In genomic region chr15:37011316-37011715, GRCm38 (mm10) we compare ENCODE assay signal across 24 mouse cellular contexts. TPM values are rescaled to one million over a fixed set of nuclear protein-coding genes. Genes with fewer than 3 reads are reported as not detected.
DNase-seq lines count a peak whose midpoint lies in the region; ATAC-seq and TF ChIP-seq lines count a peak whose summit lies in the region.
"Had no signal": no experiment of that assay in that cellular context is flagged by ENCODE, and none has a peak within 500 bp of the region (broad histone marks: within the 10 kb centered on the region; RNA-seq: fewer than 3 reads in every experiment).

No protein-coding gene starts in this region.

- peak; percentile 55; the same call in 1 of the 2 replicates for TF ChIP-seq EP300 in ES-Bruce4 (IDR thresholded peaks at IDR 0.05; ENCODE audit: insufficient read depth, low read depth, low read length)

- no peak for TF ChIP-seq POLR2A in ES-Bruce4 (IDR thresholded peaks at IDR 0.05; ENCODE audit: insufficient read depth, low read length)

- H3K27ac ChIP-seq in ES-Bruce4 (ENCODE audit: insufficient read depth, low read length) (no peak overlapping the region), ES-E14 (ENCODE audit: insufficient read depth, low read depth, low read length, poor library complexity, severe bottlenecking) (0 out of 2 replicates have a peak overlapping the region, but pooled peaks have one; percentile 63)
- H3K27ac ChIP-seq: embryonic facial prominence, embryonic 10.5 days; embryonic facial prominence, embryonic 12.5 days; forebrain, embryonic 13.5 days; forebrain, embryonic 15.5 days had no signal

- H3K9me3 ChIP-seq in ES-Bruce4 (replicated peaks; ENCODE audit: control insufficient read depth, insufficient read depth, low read length, poor library complexity, severe bottlenecking), result no peaks in the 10 kb centered on the region
- H3K9me3 ChIP-seq in ES-E14 (ENCODE audit: control insufficient read depth, insufficient read depth, low read depth, low read length), result no peaks in the 10 kb centered on the region
- H3K9me3 ChIP-seq: embryonic facial prominence, embryonic 10.5 days; embryonic facial prominence, embryonic 12.5 days; forebrain, embryonic 13.5 days; forebrain, embryonic 15.5 days had no signal

- DNase-seq in embryo, embryonic 11 days, result peak; percentile 9
- DNase-seq in embryo, embryonic 10.5 days (ENCODE audit: low spot score), result no peak
- no peak for DNase-seq in ES-E14 (ENCODE audit: low read depth, low spot score)
- peak; percentile 90 for DNase-seq in ZHBTc4 (ENCODE audit: low read depth, low spot score)
- no peak for DNase-seq in heart, adult 8-10 months (ENCODE audit: low spot score)
- DNase-seq in gastrocnemius, postnatal 4 days (ENCODE audit: low spot score in 2 of 2), result no peak
- DNase-seq: adrenal gland, adult 8-10 months; adrenal gland, postnatal 14 days; adrenal gland, postnatal 36 days; B cell, adult 2 months; cerebellum, adult 11-12 months; cerebellum, adult 2 months; cerebellum, adult 9-10 months; cerebellum, postnatal 10 days; cerebellum, postnatal 25 days; forebrain, postnatal 0 days had no signal

- H3K36me3 ChIP-seq in ES-Bruce4 (ENCODE audit: control insufficient read depth, insufficient read depth, low read length, poor library complexity, severe bottlenecking) (no peaks in the 10 kb centered on the region), ES-E14 (ENCODE audit: control insufficient read depth, insufficient read depth, low read length, poor library complexity, severe bottlenecking) (no peaks in the 10 kb centered on the region)
- H3K36me3 ChIP-seq: embryonic facial prominence, embryonic 10.5 days; embryonic facial prominence, embryonic 12.5 days; forebrain, embryonic 15.5 days had no signal

- no peak for ATAC-seq in activated CD4-positive, CD25-positive, alpha-beta regulatory T cell, adult 4 months
- ATAC-seq: CD4-positive, CD25-positive, alpha-beta regulatory T cell, adult 4 months; forebrain, embryonic 13.5 days; forebrain, embryonic 15.5 days; forebrain, postnatal 0 days had no signal

- H3K4me1 ChIP-seq in ES-Bruce4 (ENCODE audit: control insufficient read depth, insufficient read depth, low read length) (peaks cover 5% of the 10 kb centered on the region), ES-E14 (ENCODE audit: control insufficient read depth in 2 of 2, insufficient read depth in 2 of 2, low read length in 2 of 2, poor library complexity in 1 of 2) (peaks cover 8 to 12% of the 10 kb centered on the region in 2 experiments)

- in situ Hi-C loops in ES-E14 (cut with MboI; ENCODE audit: low sequenced_read_pairs in 2 of 2, unreplicated experiment in 2 of 2), result no loop called here

- no peak for TF ChIP-seq CTCF in ES-Bruce4 (IDR thresholded peaks at IDR 0.05; ENCODE audit: low read depth, low read length)

- H3K4me3 ChIP-seq in ES-Bruce4 (ENCODE audit: low read depth, low read length), result no peak overlapping the region
- no peak overlapping the region for H3K4me3 ChIP-seq in ES-E14 (ENCODE audit: insufficient read depth in 1 of 2, low read depth in 1 of 2, low read length in 2 of 2, poor library complexity in 1 of 2, severe bottlenecking in 1 of 2)
- H3K4me3 ChIP-seq: embryonic facial prominence, embryonic 10.5 days; embryonic facial prominence, embryonic 12.5 days; forebrain, embryonic 13.5 days; forebrain, embryonic 15.5 days had no signal

- no peak overlapping the region for H3K9ac ChIP-seq in ES-Bruce4 (ENCODE audit: low read depth, poor library complexity, severe bottlenecking)
- no peak overlapping the region for H3K9ac ChIP-seq in ES-E14 (ENCODE audit: insufficient read depth, low read depth, low read length, poor library complexity, severe bottlenecking)
- H3K9ac ChIP-seq: embryonic facial prominence, embryonic 12.5 days; forebrain, embryonic 13.5 days; forebrain, embryonic 15.5 days; forebrain, postnatal 0 days had no signal

- no peaks in the 10 kb centered on the region for H3K27me3 ChIP-seq in ES-Bruce4 (ENCODE audit: control insufficient read depth, insufficient read depth, low read length, poor library complexity, severe bottlenecking)
- H3K27me3 ChIP-seq: CH12.LX; embryonic facial prominence, embryonic 12.5 days; forebrain, embryonic 13.5 days; forebrain, embryonic 15.5 days had no signal

TF ChIP-seq in ES-E14, 5 proteins besides CTCF, POLR2A, EP300 and RAD21:
- no peak for TF ChIP-seq HCFC1 (IDR thresholded peaks at IDR 0.05; ENCODE audit: borderline replicate concordance, insufficient read depth, low read length)
- no peak for TF ChIP-seq ZC3H11A (IDR thresholded peaks at IDR 0.05; ENCODE audit: borderline replicate concordance, low read depth, low read length)
- TF ChIP-seq ZNF384 (IDR thresholded peaks at IDR 0.05; ENCODE audit: low read depth, low read length), result no peak
- TF ChIP-seq MAFK (IDR thresholded peaks at IDR 0.05; ENCODE audit: insufficient read depth, low read depth, low read length), result no peak
- TF ChIP-seq CHD2 (IDR thresholded peaks at IDR 0.05; ENCODE audit: low read depth, low read length), result no peak

RNA-seq across cellular contexts. Expression of gene Zfp706, which starts 3.7 kb away (rescaled TPM):
- 212 and 245 TPM in 2 replicates for polyA plus RNA-seq in ES-Bruce4 (2011; ENCODE audit: insufficient read depth, insufficient read length, low read depth, missing spikeins)
- total RNA-seq in ES-E14 (2012; rRNA removed), result 23.6 and 65.1 TPM in 2 replicates
- 100 to 1,000 TPM; 214 to 231 (median 227) TPM for total RNA-seq in heart, adult 8-10 months (2022)
- 100 to 1,000 TPM; 467 to 529 TPM for polyA plus RNA-seq in activated CD4-positive, CD25-positive, alpha-beta regulatory T cell, adult 4 months (2017; shearing (Covaris generic))
- total RNA-seq in gastrocnemius, postnatal 4 days (2021), result 100 to 1,000 TPM; 206 to 237 TPM

Comparison
In these comparisons a context has a peak if more than half of its experiments do, and no peak if none do; other contexts are left out.
1. DNase-seq: peak in embryo, embryonic 11 days (single experiment) and ZHBTc4 (single experiment); none in embryo, embryonic 10.5 days (single experiment), ES-E14 (single experiment), heart, adult 8-10 months (single experiment) and gastrocnemius, postnatal 4 days (0 of 2).